Mouse (Mus musculus) thymus, adult 2 months (tissue): Measurements from ENCODE around the gene Lrp1. TPM values are rescaled to one million over a fixed set of nuclear protein-coding genes. Genes with fewer than 3 reads are reported as not detected.

Experiments
- DNase-seq: peaks from one replicate; pipeline ENCODE4 v3.0.0; 2021
- H3K27ac ChIP-seq: fragments of 200-500 bp; 2 replicates; pipeline ENCODE4 v1.5.1; 2012; ENCODE audit warnings: low read length, control low read depth; ENCODE audit not compliant: control insufficient read depth, insufficient read depth
- H3K27me3 ChIP-seq: fragments of 200-500 bp; 2 replicates; pipeline ENCODE4 v1.6.1; 2012; ENCODE audit warnings: mild to moderate bottlenecking, low read length, moderate library complexity, mixed read lengths; ENCODE audit not compliant: control insufficient read depth, insufficient read depth
- H3K36me3 ChIP-seq: fragments of 200-500 bp; 2 replicates; pipeline ENCODE4 v1.6.1; 2012; ENCODE audit warnings: mild to moderate bottlenecking, low read length, moderate library complexity; ENCODE audit not compliant: control insufficient read depth, insufficient read depth
- H3K4me1 ChIP-seq: fragments of 200-500 bp; replicated peaks from 2 replicates; pipeline ENCODE4 v1.6.1; 2012; ENCODE audit warnings: low read length; ENCODE audit not compliant: control insufficient read depth, insufficient read depth
- H3K4me3 ChIP-seq: fragments of 200-500 bp; 2 replicates; pipeline ENCODE4 v1.5.1; 2012; ENCODE audit warnings: mild to moderate bottlenecking, low read length, control low read depth, moderate library complexity; ENCODE audit not compliant: control insufficient read depth, insufficient read depth
- CTCF ChIP-seq: fragments of 200-500 bp; IDR thresholded peaks from 2 replicates; pipeline ENCODE4 v1.5.1; 2012; ENCODE audit warnings: mild to moderate bottlenecking, control low read depth, low read length, moderate library complexity, borderline replicate concordance; ENCODE audit not compliant: control insufficient read depth, poor library complexity, insufficient read depth; ENCODE audit errors: extremely low read depth
- POLR2A ChIP-seq: fragments of 200-500 bp; IDR thresholded peaks from 2 replicates; pipeline ENCODE4 v1.6.1; 2012; ENCODE audit warnings: mild to moderate bottlenecking, low read length, control low read depth, moderate library complexity; ENCODE audit not compliant: control insufficient read depth, poor library complexity, insufficient read depth; ENCODE audit errors: extremely low read depth
- WGBS: fragments of 180-500 bp; shearing (Covaris S2); methylation state at CpG from one replicate; pipeline ENCODE4 v1.1.7; 2018; 5-methylcytosine and 5-hydroxymethylcytosine counted together
- polyA plus RNA-seq: library from polyadenylated mRNA; depleted of rRNA; stranded (reverse); fragments of >200 nt; gene quantifications from 2 replicates; pipeline ENCODE4 v1.2.3, GENCODE M21; 2012

Lrp1 gene
- polyA plus RNA-seq, 1 experiment: 35.3 TPM

GRCm38 (mm10) chr10:127526681-127527080 is 94.3 kb downstream of the Lrp1 start:
- no peak for TF ChIP-seq POLR2A
- TF ChIP-seq CTCF: peak; percentile 54; the same call in 1 of the 2 replicates
- no peak overlapping the region for H3K4me3 ChIP-seq
- peaks cover 38% of the 10 kb centered on the region for H3K27me3 ChIP-seq
- no peaks in the 10 kb centered on the region for H3K36me3 ChIP-seq
- no peak for DNase-seq
- no peak overlapping the region for H3K27ac ChIP-seq
- H3K4me1 ChIP-seq: peaks cover 24% of the 10 kb centered on the region
- 2% methylated on average over 26 of the region's 26 CpGs for WGBS

- H3K27me3 ChIP-seq: peaks cover 33% of the 10 kb centered on the region
- under 1% methylated on average over 26 of the region's 26 CpGs for WGBS
- H3K4me3 ChIP-seq: no peak overlapping the region
These were observed 94.9 kb downstream of the Lrp1 start for GRCm38 (mm10) chr10:127526048-127526447.

GRCm38 (mm10) chr10:127524646-127525255 is 96.2 kb downstream of the Lrp1 start:
- peaks cover 23% of the 10 kb centered on the region for H3K27me3 ChIP-seq
- no peak overlapping the region for H3K27ac ChIP-seq
- H3K4me3 ChIP-seq: no peak overlapping the region
- no peak for DNase-seq
- TF ChIP-seq POLR2A (no peak), CTCF (no peak)
- 26% methylated on average over 23 of the region's 23 CpGs for WGBS
- H3K4me1 ChIP-seq: peaks cover 30% of the 10 kb centered on the region
- H3K36me3 ChIP-seq: no peaks in the 10 kb centered on the region

More at GRCm38 (mm10) chr10:127526048-127526447, 94.9 kb downstream of the Lrp1 start:
- H3K4me1 ChIP-seq: peaks cover 30% of the 10 kb centered on the region
- TF ChIP-seq CTCF (no peak), POLR2A (no peak)
- DNase-seq: peak; percentile 64
- no peak overlapping the region for H3K27ac ChIP-seq
- no peaks in the 10 kb centered on the region for H3K36me3 ChIP-seq

GRCm38 (mm10) chr10:127522088-127522581 is 98.8 kb downstream of the Lrp1 start, which contains the start of gene Shmt2:
Gene Shmt2 (minus strand): TSS chr10:127522444.
- under 1% methylated on average over 21 of the region's 21 CpGs for WGBS
- peak; percentile 81 for DNase-seq
- H3K27ac ChIP-seq: no peak within 1 kb of the TSS

GRCm38 (mm10) chr10:127521611-127522080 is 99.3 kb downstream of the Lrp1 start:
- Histone ChIP-seq H3K27me3 (peaks cover 5% of the 10 kb centered on the region; the same call in 1 of the 2 replicates), H3K4me1 (peaks cover 27% of the 10 kb centered on the region), H3K27ac (no peak overlapping the region), H3K4me3 (peak overlapping the region; percentile 65), H3K36me3 (no peaks in the 10 kb centered on the region)
- TF ChIP-seq POLR2A (no peak), CTCF (no peak)
- under 1% methylated on average over 12 of the region's 12 CpGs for WGBS
- no peak for DNase-seq

More at GRCm38 (mm10) chr10:127522088-127522581, 98.8 kb downstream of the Lrp1 start, which contains the start of gene Shmt2:
- Histone ChIP-seq H3K27me3 (peaks cover 10% of the 10 kb centered on the region; the same call in 1 of the 2 replicates), H3K4me1 (peaks cover 30% of the 10 kb centered on the region), H3K36me3 (no peaks in the 10 kb centered on the region), H3K4me3 (peak within 1 kb of the TSS; percentile 65)
- TF ChIP-seq POLR2A (no peak), CTCF (0 out of 2 replicates have a peak, but pooled peaks have one; percentile 17)

GRCm38 (mm10) chr10:127520714-127521357 is 100.1 kb downstream of the Lrp1 start:
- 97% methylated on average over 20 of the region's 20 CpGs for WGBS
- Histone ChIP-seq H3K4me3 (peak overlapping the region; percentile 8; the same call in 1 of the 2 replicates), H3K36me3 (no peaks in the 10 kb centered on the region), H3K27me3 (peaks cover 2% of the 10 kb centered on the region; the same call in 1 of the 2 replicates), H3K4me1 (peaks cover 20% of the 10 kb centered on the region), H3K27ac (no peak overlapping the region)
- TF ChIP-seq CTCF (no peak), POLR2A (no peak)
- DNase-seq: no peak
